Mouse (Mus musculus) hindbrain, embryonic 16.5 days (tissue): ENCODE data around the gene Sema3d. TPM values are rescaled to one million over a fixed set of nuclear protein-coding genes. Genes with fewer than 3 reads are reported as not detected.

Experiments used
- ATAC-seq: fragments of 200-750 bp; cut with Nextera tagmentation; 2 replicates; pipeline ENCODE4 v1.8.0; 2017; ENCODE audit warnings: moderate TSS enrichment, moderate library complexity
- H3K27ac ChIP-seq: fragments of 300-500 bp; sonication (generic); 2 replicates; pipeline ENCODE4 v1.5.1; 2014; ENCODE audit warnings: low read depth, mild to moderate bottlenecking, control low read depth, low read length, moderate library complexity
- H3K27me3 ChIP-seq: fragments of 300-500 bp; sonication (generic); replicated peaks from 2 replicates; pipeline ENCODE4 v1.6.1; 2014; ENCODE audit warnings: low read length; ENCODE audit not compliant: control insufficient read depth, insufficient read depth
- H3K36me3 ChIP-seq: fragments of 300-500 bp; sonication (generic); 2 replicates; pipeline ENCODE4 v1.6.1; 2014; ENCODE audit warnings: mild to moderate bottlenecking, low read length, moderate library complexity, mixed read lengths; ENCODE audit not compliant: control insufficient read depth, insufficient read depth
- H3K4me1 ChIP-seq: fragments of 300-500 bp; sonication (generic); 2 replicates; pipeline ENCODE4 v1.6.1; 2014; ENCODE audit warnings: low read depth, low read length; ENCODE audit not compliant: control insufficient read depth, insufficient read depth
- H3K4me2 ChIP-seq: fragments of 300-500 bp; sonication (generic); 2 replicates; pipeline ENCODE4 v1.6.1; 2014; ENCODE audit warnings: mild to moderate bottlenecking, low read length, control low read depth, moderate library complexity
- H3K4me3 ChIP-seq: fragments of 300-500 bp; sonication (generic); 2 replicates; pipeline ENCODE4 v1.5.1; 2014; ENCODE audit warnings: mild to moderate bottlenecking, low read length, control low read depth, moderate library complexity
- H3K9ac ChIP-seq: fragments of 300-500 bp; sonication (generic); 2 replicates; pipeline ENCODE4 v1.6.1; 2014; ENCODE audit warnings: low read depth, mild to moderate bottlenecking, control low read depth, low read length, moderate library complexity
- H3K9me3 ChIP-seq: fragments of 300-500 bp; sonication (generic); 2 replicates; pipeline ENCODE4 v1.6.1; 2014; ENCODE audit warnings: mild to moderate bottlenecking, low read length, moderate library complexity; ENCODE audit not compliant: control insufficient read depth
- WGBS: fragments of 180-500 bp; shearing (Covaris S2); extraction: QIAGEN DNeasy Blood & Tissue Kit; methylation state at CpG from one replicate; pipeline ENCODE4 v1.1.7; 2014; 5-methylcytosine and 5-hydroxymethylcytosine counted together
- polyA plus RNA-seq: library from polyadenylated mRNA; unstranded; fragments of >200 nt; fragmentation: Nextera tagmentation; extraction: Ambion mirVana; gene quantifications from 2 replicates; pipeline ENCODE4 v1.2.1, GENCODE M21; 2015

Gene Sema3d
- 1.8 and 2.0 TPM in 2 replicates for polyA plus RNA-seq

GRCm38 (mm10) chr5:12383133-12383959, at the start of gene Sema3d:
Gene Sema3d, plus strand, starts transcription at chr5:12383385.
- ATAC-seq, result peak; percentile 98
- peak within 1 kb of the TSS; percentile 62 for H3K4me3 ChIP-seq
- peak within 1 kb of the TSS; percentile 68 for H3K9ac ChIP-seq
- H3K27me3 ChIP-seq, result peaks cover 2% of the 10 kb centered on the region
- H3K4me2 ChIP-seq, result peak within 1 kb of the TSS; percentile 99
- H3K4me1 ChIP-seq, result peaks cover 6% of the 10 kb centered on the region
- under 1% methylated on average over 49 of the region's 49 CpGs for WGBS
- no peaks in the 10 kb centered on the region for H3K36me3 ChIP-seq
- no peaks in the 10 kb centered on the region for H3K9me3 ChIP-seq
- H3K27ac ChIP-seq, result no peak within 1 kb of the TSS

- Histone ChIP-seq H3K9ac (no peak overlapping the region), H3K4me1 (no peaks in the 10 kb centered on the region), H3K4me3 (no peak overlapping the region), H3K9me3 (no peaks in the 10 kb centered on the region), H3K36me3 (no peaks in the 10 kb centered on the region), H3K27ac (no peak overlapping the region), H3K27me3 (no peaks in the 10 kb centered on the region), H3K4me2 (no peak overlapping the region)
- WGBS, result 42% methylated on average over 1 of the region's 1 CpGs
- no peak for ATAC-seq
Measured at GRCm38 (mm10) chr5:12377261-12377660, 5.9 kb upstream of the Sema3d start.

GRCm38 (mm10) chr5:12378900-12379299, 4.3 kb upstream of the Sema3d start:
- WGBS, result 59% methylated on average over 5 of the region's 5 CpGs
- no peak overlapping the region for H3K4me3 ChIP-seq
- no peaks in the 10 kb centered on the region for H3K9me3 ChIP-seq
- no peak for ATAC-seq
- H3K36me3 ChIP-seq, result no peaks in the 10 kb centered on the region
- no peak overlapping the region for H3K9ac ChIP-seq
- peaks cover 1% of the 10 kb centered on the region; the same call in 1 of the 2 replicates for H3K4me1 ChIP-seq
- peaks cover under 1% of the 10 kb centered on the region; the same call in 1 of the 2 replicates for H3K27me3 ChIP-seq
- H3K27ac ChIP-seq, result no peak overlapping the region
- H3K4me2 ChIP-seq, result no peak overlapping the region

- peaks cover 6% of the 10 kb centered on the region for H3K4me1 ChIP-seq
- no peaks in the 10 kb centered on the region for H3K36me3 ChIP-seq
- no peaks in the 10 kb centered on the region for H3K9me3 ChIP-seq
- WGBS, result 75% methylated on average over 5 of the region's 5 CpGs
- no peak overlapping the region for H3K4me3 ChIP-seq
- H3K27ac ChIP-seq, result no peak overlapping the region
- ATAC-seq, result no peak
- peaks cover 2% of the 10 kb centered on the region for H3K27me3 ChIP-seq
- H3K9ac ChIP-seq, result no peak overlapping the region
- H3K4me2 ChIP-seq, result no peak overlapping the region
Measured at GRCm38 (mm10) chr5:12382010-12382409, 1.2 kb upstream of the Sema3d start.

- peak overlapping the region; percentile 99 for H3K4me2 ChIP-seq
- H3K9me3 ChIP-seq, result no peaks in the 10 kb centered on the region
- WGBS, result under 1% methylated on average over 10 of the region's 10 CpGs
- peaks cover 6% of the 10 kb centered on the region for H3K4me1 ChIP-seq
- peak overlapping the region; percentile 62 for H3K4me3 ChIP-seq
- no peak; the same call in 1 of the 2 replicates for ATAC-seq
- no peaks in the 10 kb centered on the region for H3K36me3 ChIP-seq
- H3K27ac ChIP-seq, result no peak overlapping the region
- peak overlapping the region; percentile 68 for H3K9ac ChIP-seq
- peaks cover 2% of the 10 kb centered on the region for H3K27me3 ChIP-seq
Measured at GRCm38 (mm10) chr5:12383960-12384285, 738 bp downstream of the Sema3d start.

- Histone ChIP-seq H3K27me3 (no peaks in the 10 kb centered on the region), H3K4me1 (no peaks in the 10 kb centered on the region), H3K4me3 (no peak overlapping the region), H3K9ac (no peak overlapping the region), H3K36me3 (no peaks in the 10 kb centered on the region), H3K27ac (no peak overlapping the region), H3K4me2 (no peak overlapping the region), H3K9me3 (no peaks in the 10 kb centered on the region)
- no peak for ATAC-seq
- WGBS, result 79% methylated on average over 5 of the region's 5 CpGs
Measured at GRCm38 (mm10) chr5:12392667-12393066, 9.5 kb downstream of the Sema3d start.

- no peaks in the 10 kb centered on the region for H3K36me3 ChIP-seq
- H3K4me2 ChIP-seq, result no peak overlapping the region
- no peak overlapping the region for H3K4me3 ChIP-seq
- ATAC-seq, result no peak
- no peak overlapping the region for H3K27ac ChIP-seq
- no peaks in the 10 kb centered on the region for H3K27me3 ChIP-seq
- H3K9me3 ChIP-seq, result no peaks in the 10 kb centered on the region
- no peak overlapping the region for H3K9ac ChIP-seq
- H3K4me1 ChIP-seq, result no peaks in the 10 kb centered on the region
- WGBS, result 87% methylated on average over 2 of the region's 2 CpGs
Measured at GRCm38 (mm10) chr5:12399271-12399670, 16.1 kb downstream of the Sema3d start.

GRCm38 (mm10) chr5:12404229-12404628, 21.0 kb downstream of the Sema3d start:
- Histone ChIP-seq H3K9ac (no peak overlapping the region), H3K4me3 (no peak overlapping the region), H3K4me2 (no peak overlapping the region), H3K9me3 (no peaks in the 10 kb centered on the region), H3K27ac (no peak overlapping the region), H3K27me3 (no peaks in the 10 kb centered on the region), H3K36me3 (no peaks in the 10 kb centered on the region), H3K4me1 (no peaks in the 10 kb centered on the region)
- ATAC-seq, result no peak

- H3K9me3 ChIP-seq, result no peaks in the 10 kb centered on the region
Measured at GRCm38 (mm10) chr5:12412595-12412994, 29.4 kb downstream of the Sema3d start.

More at GRCm38 (mm10) chr5:12412595-12412994, 29.4 kb downstream of the Sema3d start:
- ATAC-seq, result no peak
- WGBS, result 86% methylated on average over 3 of the region's 3 CpGs
- Histone ChIP-seq H3K9ac (no peak overlapping the region), H3K4me3 (no peak overlapping the region), H3K4me1 (no peaks in the 10 kb centered on the region), H3K27me3 (no peaks in the 10 kb centered on the region), H3K27ac (no peak overlapping the region), H3K4me2 (no peak overlapping the region), H3K36me3 (no peaks in the 10 kb centered on the region)
